Mouse (Mus musculus): ENCODE data around the gene Wnt3. TPM values are rescaled to one million over a fixed set of nuclear protein-coding genes. Genes with fewer than 3 reads are reported as not detected.

The Wnt3 gene
- total RNA-seq, 1 experiment from 2014 or later: 0.15 TPM

- no peak for DNase-seq
Observed at GRCm38 (mm10) chr11:103772505-103773386, 1.2 kb upstream of the Wnt3 start.

GRCm38 (mm10) chr11:103774228-103774530, 229 bp downstream of the Wnt3 start:
- DNase-seq: no peak

- DNase-seq: peak; percentile 68
Observed at GRCm38 (mm10) chr11:103780152-103780551, 6.2 kb downstream of the Wnt3 start.

GRCm38 (mm10) chr11:103789951-103790350, 16.0 kb downstream of the Wnt3 start:
- DNase-seq: no peak

- peak; percentile 27 for DNase-seq
Observed at GRCm38 (mm10) chr11:103801128-103801527, 27.2 kb downstream of the Wnt3 start.

- no peak for DNase-seq
Observed at GRCm38 (mm10) chr11:103804126-103804525, 30.2 kb downstream of the Wnt3 start.

GRCm38 (mm10) chr11:103804804-103805203, 30.9 kb downstream of the Wnt3 start:
- DNase-seq: no peak

- DNase-seq: peak; percentile 21
Observed at GRCm38 (mm10) chr11:103807966-103808365, 34.0 kb downstream of the Wnt3 start.

- no peak for DNase-seq
Observed at GRCm38 (mm10) chr11:103808771-103809610, 35.0 kb downstream of the Wnt3 start.

- peak; percentile 29 for DNase-seq
Observed at GRCm38 (mm10) chr11:103809611-103810598, 36.0 kb downstream of the Wnt3 start.

GRCm38 (mm10) chr11:103810631-103811030, 36.7 kb downstream of the Wnt3 start:
- DNase-seq: no peak

GRCm38 (mm10) chr11:103811246-103811645, 37.3 kb downstream of the Wnt3 start:
- no peak for DNase-seq

- DNase-seq: no peak
Observed at GRCm38 (mm10) chr11:103814808-103815207, 40.9 kb downstream of the Wnt3 start.

- peak; percentile 76 for DNase-seq
Observed at GRCm38 (mm10) chr11:103815986-103816385, 42.0 kb downstream of the Wnt3 start.

GRCm38 (mm10) chr11:103816719-103817118, 42.8 kb downstream of the Wnt3 start:
- DNase-seq: no peak

GRCm38 (mm10) chr11:103827201-103827600, 53.3 kb downstream of the Wnt3 start:
- no peak for DNase-seq

- DNase-seq: no peak
Observed at GRCm38 (mm10) chr11:103828866-103829265, 54.9 kb downstream of the Wnt3 start.

GRCm38 (mm10) chr11:103829956-103830355, 56.0 kb downstream of the Wnt3 start:
- peak; percentile 45 for DNase-seq

GRCm38 (mm10) chr11:103830476-103830875, 56.5 kb downstream of the Wnt3 start:
- DNase-seq: no peak

- DNase-seq: no peak
Observed at GRCm38 (mm10) chr11:103831766-103832165, 57.8 kb downstream of the Wnt3 start.

GRCm38 (mm10) chr11:103832331-103832730, 58.4 kb downstream of the Wnt3 start:
- no peak for DNase-seq

- DNase-seq: no peak
Observed at GRCm38 (mm10) chr11:103838955-103839354, 65.0 kb downstream of the Wnt3 start.

Measured in adrenal gland, postnatal 14 days (tissue).